Mouse (Mus musculus) stomach, embryonic 14.5 days (tissue): ENCODE measurements around the gene Gm26965. TPM values are rescaled to one million over a fixed set of nuclear protein-coding genes. Genes with fewer than 3 reads are reported as not detected.
"Not testable (repeated sequence)": the region's sequence is repeated elsewhere in the genome, so short reads cannot be mapped to it uniquely, and the experiment has no call there.

Source experiments
- ATAC-seq: fragments of 200-750 bp; cut with Nextera tagmentation; 2 replicates; pipeline ENCODE4 v1.8.0; 2017; ENCODE audit warnings: low read depth, moderate TSS enrichment; ENCODE audit not compliant: insufficient number of reproducible peaks, insufficient read depth, low FRiP score
- H3K27ac ChIP-seq: fragments of 300-500 bp; sonication (generic); 2 replicates; pipeline ENCODE4 v1.5.1; 2014; ENCODE audit warnings: mild to moderate bottlenecking, low read length, moderate library complexity, mixed read lengths
- H3K27me3 ChIP-seq: fragments of 300-500 bp; sonication (generic); 2 replicates; pipeline ENCODE4 v1.6.1; 2014; ENCODE audit warnings: low read length, control low read depth, mixed read lengths; ENCODE audit not compliant: control insufficient read depth, insufficient read depth
- H3K36me3 ChIP-seq: fragments of 300-500 bp; sonication (generic); 2 replicates; pipeline ENCODE4 v1.6.1; 2014; ENCODE audit warnings: mild to moderate bottlenecking, control low read depth, low read length, moderate library complexity, mixed read lengths; ENCODE audit not compliant: control insufficient read depth, insufficient read depth
- H3K4me1 ChIP-seq: fragments of 300-500 bp; sonication (generic); 2 replicates; pipeline ENCODE4 v1.6.1; 2014; ENCODE audit warnings: low read length, control low read depth, mixed read lengths; ENCODE audit not compliant: control insufficient read depth, insufficient read depth
- H3K4me2 ChIP-seq: fragments of 300-500 bp; sonication (generic); replicated peaks from 2 replicates; pipeline ENCODE4 v1.6.1; 2014; ENCODE audit warnings: low read depth, low read length, control low read depth
- H3K4me3 ChIP-seq: fragments of 300-500 bp; sonication (generic); 2 replicates; pipeline ENCODE4 v1.5.1; 2014; ENCODE audit warnings: low read depth, low read length, control low read depth
- H3K9ac ChIP-seq: fragments of 300-500 bp; sonication (generic); replicated peaks from 2 replicates; pipeline ENCODE4 v1.6.1; 2014; ENCODE audit warnings: low read depth, mild to moderate bottlenecking, control low read depth, low read length, moderate library complexity, mixed read lengths
- H3K9me3 ChIP-seq: fragments of 300-500 bp; sonication (generic); 2 replicates; pipeline ENCODE4 v1.6.1; 2016; ENCODE audit warnings: low read depth, low read length, control low read depth; ENCODE audit not compliant: control insufficient read depth
- WGBS: fragments of 180-500 bp; shearing (Covaris S2); extraction: QIAGEN DNeasy Blood & Tissue Kit; methylation state at CpG from one replicate; pipeline ENCODE4 v1.1.7; 2014; 5-methylcytosine and 5-hydroxymethylcytosine counted together
- polyA plus RNA-seq: library from polyadenylated mRNA; unstranded; fragments of >200 nt; fragmentation: Nextera tagmentation; extraction: Ambion mirVana; gene quantifications from 2 replicates; pipeline ENCODE4 v1.2.1, GENCODE M21; 2014

Gm26965 gene
- polyA plus RNA-seq, 1 experiment from 2014 or later = not detected

DNA sequence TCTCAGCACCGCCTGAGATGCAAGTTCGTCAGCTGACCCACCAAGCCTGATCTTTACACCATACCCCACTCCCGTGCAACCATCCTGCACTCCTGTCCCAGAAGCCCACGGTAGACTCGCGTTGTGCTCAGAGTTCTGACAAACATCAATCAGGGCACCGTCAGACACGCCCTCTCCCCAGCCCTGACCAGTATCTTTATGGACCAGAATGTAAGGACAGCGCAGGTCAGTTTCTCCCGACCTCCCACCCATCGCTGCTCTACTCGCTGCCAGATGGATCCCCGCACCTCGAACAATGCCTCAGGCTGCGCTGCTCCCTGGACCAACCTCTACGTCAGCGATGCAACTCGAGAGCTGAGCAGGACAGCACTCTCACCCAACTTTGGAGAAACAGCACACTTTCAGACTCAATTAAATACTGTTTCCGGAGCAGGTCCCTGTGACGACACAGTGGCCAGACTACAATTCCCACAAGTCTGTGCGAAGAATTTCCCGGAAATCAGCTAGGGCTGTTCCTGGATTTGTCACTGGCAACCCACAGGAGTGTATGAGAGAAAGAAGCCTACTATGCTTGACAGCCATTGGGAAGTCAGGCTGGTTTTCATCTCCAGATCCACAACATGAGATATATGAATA lies 25.7 kb downstream of the Gm26965 start, which contains the start of gene Zfp58:
Gene Zfp58, minus strand, starts transcription at position 472 of the 636 bp plus-strand sequence.
- no peaks in the 10 kb centered on the region for H3K27me3 ChIP-seq
- H3K27ac ChIP-seq = peak within 1 kb of the TSS; percentile 40; the same call in 1 of the 2 replicates
- no peaks in the 10 kb centered on the region for H3K36me3 ChIP-seq
- peak; percentile 95 for ATAC-seq
- H3K4me3 ChIP-seq = peak within 1 kb of the TSS; percentile 67
- WGBS = 1% methylated on average over 22 of the region's 22 CpGs
- peak within 1 kb of the TSS; percentile 72 for H3K4me2 ChIP-seq
- H3K9me3 ChIP-seq = peaks cover 2% of the 10 kb centered on the region; the same call in 1 of the 2 replicates
- H3K4me1 ChIP-seq = no peaks in the 10 kb centered on the region
- peak within 1 kb of the TSS; percentile 55 for H3K9ac ChIP-seq

GRCm38 (mm10) chr13:67495631-67496030 lies 30.3 kb downstream of the Gm26965 start:
- H3K4me2 ChIP-seq = no peak overlapping the region
- H3K4me3 ChIP-seq = no peak overlapping the region
- peaks cover 18% of the 10 kb centered on the region for H3K9me3 ChIP-seq
- no peak overlapping the region for H3K9ac ChIP-seq
- ATAC-seq = no peak
- WGBS = 95% methylated on average over 1 of the region's 1 CpGs
- no peaks in the 10 kb centered on the region for H3K4me1 ChIP-seq
- no peak overlapping the region for H3K27ac ChIP-seq
- H3K36me3 ChIP-seq = peaks cover 29% of the 10 kb centered on the region
- no peaks in the 10 kb centered on the region for H3K27me3 ChIP-seq

GRCm38 (mm10) chr13:67484424-67484811 lies 41.5 kb downstream of the Gm26965 start:
- 35% methylated on average over 8 of the region's 8 CpGs for WGBS
- no peaks in the 10 kb centered on the region for H3K4me1 ChIP-seq
- peak overlapping the region; percentile 48 for H3K4me2 ChIP-seq
- H3K9ac ChIP-seq = no peak overlapping the region
- H3K4me3 ChIP-seq = peak overlapping the region; percentile 55
- no peaks in the 10 kb centered on the region for H3K9me3 ChIP-seq
- peak; percentile 54; the same call in 1 of the 2 replicates for ATAC-seq
- peaks cover 5% of the 10 kb centered on the region; the same call in 1 of the 2 replicates for H3K36me3 ChIP-seq
- no peaks in the 10 kb centered on the region for H3K27me3 ChIP-seq
- H3K27ac ChIP-seq = no peak overlapping the region

- Histone ChIP-seq H3K27ac (no peak within 1 kb of the TSS), H3K4me2 (peak within 1 kb of the TSS; percentile 48), H3K27me3 (no peaks in the 10 kb centered on the region), H3K4me3 (peak within 1 kb of the TSS; percentile 55), H3K9ac (peak within 1 kb of the TSS; percentile 31; the same call in 1 of the 2 replicates), H3K36me3 (0 out of 2 replicates have a peak, but pooled peaks cover 2% of the 10 kb centered on the region), H3K9me3 (no peaks in the 10 kb centered on the region), H3K4me1 (no peaks in the 10 kb centered on the region)
- 4% methylated on average over 20 of the region's 20 CpGs for WGBS
- ATAC-seq = peak; percentile 93
Observed at GRCm38 (mm10) chr13:67483625-67484423, 42.1 kb downstream of the Gm26965 start, which contains the start of gene Zfp874b. Gene Zfp874b (minus strand): TSS chr13:67484258.

GRCm38 (mm10) chr13:67481528-67481927 lies 44.4 kb downstream of the Gm26965 start:
- WGBS = 60% methylated on average over 4 of the region's 4 CpGs
- Histone ChIP-seq H3K36me3 (no peaks in the 10 kb centered on the region), H3K4me1 (no peaks in the 10 kb centered on the region), H3K27ac (no peak overlapping the region), H3K4me3 (no peak overlapping the region), H3K27me3 (no peaks in the 10 kb centered on the region), H3K9ac (no peak overlapping the region), H3K9me3 (no peaks in the 10 kb centered on the region), H3K4me2 (no peak overlapping the region)
- no peak for ATAC-seq

DNA sequence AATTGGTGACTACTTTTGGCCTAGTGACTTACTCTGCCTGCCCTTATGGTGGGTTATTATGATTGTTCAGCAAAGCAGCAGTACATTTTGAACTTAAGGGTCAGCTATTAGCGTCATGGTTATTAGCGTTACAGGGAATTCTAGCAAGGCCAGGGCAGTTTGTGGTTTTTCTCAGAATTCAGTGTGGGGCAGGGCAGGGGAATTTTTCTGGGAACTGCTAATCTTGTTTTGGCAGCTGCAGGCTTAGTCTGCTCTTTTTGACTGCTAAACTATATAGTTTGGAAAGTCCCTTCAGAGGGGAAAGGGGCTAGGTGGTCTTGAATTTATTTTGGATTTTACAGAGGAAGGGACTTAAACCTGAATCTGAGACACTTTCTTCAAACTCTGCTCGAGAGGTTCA lies 56.7 kb downstream of the Gm26965 start:
- Histone ChIP-seq H3K4me1 (no peaks in the 10 kb centered on the region), H3K36me3 (no peaks in the 10 kb centered on the region; the same call in 1 of the 2 replicates), H3K4me2 (no peak overlapping the region), H3K27ac (no peak overlapping the region), H3K27me3 (no peaks in the 10 kb centered on the region), H3K4me3 (no peak overlapping the region), H3K9ac (no peak overlapping the region), H3K9me3 (no peaks in the 10 kb centered on the region)
- no peak for ATAC-seq
- 93% methylated on average over 3 of the region's 3 CpGs for whole genome bisulfite sequencing

DNA sequence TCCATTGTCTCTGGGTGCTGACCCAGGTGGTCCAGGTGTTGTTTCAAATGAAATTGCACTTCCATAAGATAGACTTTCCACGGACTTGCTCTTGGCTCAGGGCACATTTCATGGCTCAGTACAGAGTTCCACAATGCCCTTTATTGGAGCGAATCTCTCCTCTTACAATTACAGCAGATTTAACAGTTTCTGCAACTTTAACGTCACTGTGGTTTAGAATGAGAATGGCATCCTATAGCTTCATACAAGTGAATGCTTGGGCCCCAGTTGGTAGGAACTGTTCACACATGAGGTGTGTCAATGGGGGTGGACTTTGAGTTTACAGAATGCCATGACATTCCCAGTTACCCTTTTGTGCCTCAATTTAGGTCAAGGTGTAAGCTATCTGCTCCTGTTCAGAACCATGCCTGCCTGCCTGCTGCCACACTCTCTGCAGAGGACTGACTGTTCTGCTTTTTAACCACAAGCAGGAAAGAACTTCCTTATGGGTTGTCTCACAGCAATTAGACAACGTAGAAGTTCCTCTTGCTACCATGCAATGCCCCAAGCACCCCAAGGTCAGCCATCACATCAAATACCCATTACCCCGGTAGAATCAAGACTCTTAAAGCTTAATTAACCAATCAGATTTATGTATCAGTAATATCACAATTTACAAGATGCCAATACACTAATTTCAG lies 62.3 kb downstream of the Gm26965 start:
- H3K4me3 ChIP-seq, ATAC-seq, H3K27ac ChIP-seq, H3K4me2 ChIP-seq, H3K9ac ChIP-seq, H3K36me3 ChIP-seq, H3K27me3 ChIP-seq, H3K4me1 ChIP-seq, H3K9me3 ChIP-seq: not testable (repeated sequence)
- 76% methylated on average over 3 of the region's 5 CpGs for WGBS

DNA sequence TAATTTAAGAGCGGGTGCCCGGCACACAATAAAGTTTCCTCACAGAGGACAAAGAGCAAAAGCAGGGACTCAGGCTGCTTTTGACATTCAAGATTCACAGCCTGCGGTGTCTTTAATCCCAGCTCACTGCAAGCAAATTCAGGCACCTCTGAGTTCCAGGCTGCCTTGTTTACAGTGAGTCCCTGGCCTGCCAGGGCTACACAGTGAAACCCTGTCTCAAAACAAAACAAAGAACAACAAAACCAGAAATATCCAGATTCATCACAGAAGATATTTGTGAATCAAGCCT lies 74.0 kb downstream of the Gm26965 start:
- Histone ChIP-seq H3K36me3 (peaks cover 2% of the 10 kb centered on the region; the same call in 1 of the 2 replicates), H3K27ac (peak overlapping the region; percentile 10; the same call in 1 of the 2 replicates)
- ATAC-seq = no peak

More for the DNA sequence above, 74.0 kb downstream of the Gm26965 start:
- 12% methylated on average over 3 of the region's 3 CpGs for WGBS
- peak overlapping the region; percentile 33; the same call in 1 of the 2 replicates for H3K9ac ChIP-seq
- no peaks in the 10 kb centered on the region for H3K27me3 ChIP-seq
- H3K4me1 ChIP-seq = no peaks in the 10 kb centered on the region
- no peaks in the 10 kb centered on the region for H3K9me3 ChIP-seq
- H3K4me2 ChIP-seq = peak overlapping the region; percentile 60
- peak overlapping the region; percentile 52 for H3K4me3 ChIP-seq
